Mouse (Mus musculus): ENCODE measurements around the gene Ttll9.

Ttll9 gene

DNA sequence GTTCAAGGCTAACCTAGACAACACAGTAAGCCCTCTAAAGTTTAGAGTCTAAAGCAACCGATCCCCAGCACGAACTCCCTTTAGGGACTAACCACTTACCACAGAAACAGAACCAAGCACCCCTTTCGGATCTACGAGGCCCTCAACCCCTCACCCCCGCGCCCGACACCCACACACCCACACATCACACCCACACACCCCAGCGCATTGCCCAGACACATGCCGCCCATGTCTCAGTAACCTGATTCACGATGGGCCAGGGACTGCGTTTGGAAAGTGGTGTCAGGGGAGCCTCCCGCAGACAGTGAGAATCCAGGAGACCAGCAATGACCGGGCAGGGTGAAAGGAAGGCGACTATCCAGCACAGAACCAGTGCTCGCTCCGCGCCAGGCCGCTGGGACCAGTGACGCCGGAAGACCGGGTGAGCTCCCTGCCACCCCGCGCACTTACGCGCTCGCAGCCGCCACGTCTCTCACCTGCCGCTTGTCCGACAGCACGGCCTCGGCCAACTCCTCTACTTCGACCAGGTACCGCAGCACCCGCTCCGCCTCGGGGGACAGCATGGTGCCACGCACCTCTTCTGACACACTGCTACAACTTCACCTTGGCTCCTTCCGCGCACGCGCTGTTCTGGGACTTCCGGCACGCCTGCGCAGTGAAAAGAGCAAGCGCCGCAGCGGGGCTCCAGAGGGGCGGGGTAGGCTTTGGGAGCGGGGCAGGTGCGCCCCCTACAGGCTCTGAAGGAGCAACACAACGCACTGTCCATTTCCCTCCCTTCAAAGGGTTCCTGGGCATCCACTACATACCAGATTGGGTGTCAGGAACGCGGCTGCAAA lies 52.7 kb downstream of the Ttll9 start, which contains the start of gene Pdrg1:
TSS of gene Pdrg1 (minus strand) at position 670 of the 836 bp plus-strand sequence.
- peak; percentile 96 for DNase-seq

GRCm38 (mm10) chr2:153015804-153016203 lies 53.5 kb downstream of the Ttll9 start:
- DNase-seq = peak; percentile 37

DNA sequence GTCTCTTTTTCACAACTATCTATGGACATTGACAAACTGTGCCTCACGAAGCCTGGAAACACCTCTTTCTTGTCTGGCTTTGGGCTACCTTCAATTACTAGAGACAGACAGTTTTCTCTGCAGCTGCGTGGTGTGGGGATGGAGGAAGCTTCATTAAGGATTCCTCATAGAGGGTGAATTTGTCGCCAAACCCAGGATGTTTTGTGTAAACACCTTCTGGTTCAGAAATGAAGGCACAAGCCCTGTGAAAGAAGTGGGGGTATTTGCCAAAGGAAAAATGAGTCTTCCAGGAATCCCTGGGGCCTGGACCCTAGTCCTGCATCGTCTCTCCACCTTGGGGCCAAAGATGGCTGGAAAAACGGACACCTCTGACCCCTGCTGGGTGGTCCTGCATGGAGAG lies 54.5 kb downstream of the Ttll9 start:
- no peak for DNase-seq

- DNase-seq = no peak
Observed at GRCm38 (mm10) chr2:153019355-153019754, 57.1 kb downstream of the Ttll9 start.

DNA sequence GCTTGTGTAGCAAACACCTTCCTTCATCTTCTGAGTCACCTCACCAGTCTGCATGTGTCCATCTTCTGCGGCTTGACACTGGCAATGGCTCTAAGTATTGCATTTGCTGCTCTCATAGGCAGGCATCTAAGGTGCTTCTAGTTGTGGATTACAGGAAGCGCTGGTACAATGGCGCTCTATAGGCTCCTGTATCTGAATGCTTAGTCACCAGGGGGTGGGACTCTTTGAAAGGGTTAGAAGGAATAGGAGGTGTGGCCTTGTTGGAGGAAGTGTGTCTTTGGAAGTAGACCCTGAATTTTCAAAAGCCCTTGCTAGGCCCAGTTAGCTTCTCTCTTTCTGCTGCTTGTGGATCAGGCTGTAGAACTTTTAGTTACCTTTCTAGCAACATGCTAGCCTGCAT lies 58.9 kb downstream of the Ttll9 start:
- no peak for DNase-seq

- DNase-seq = no peak
Observed at GRCm38 (mm10) chr2:153022855-153023254, 60.6 kb downstream of the Ttll9 start.

DNA sequence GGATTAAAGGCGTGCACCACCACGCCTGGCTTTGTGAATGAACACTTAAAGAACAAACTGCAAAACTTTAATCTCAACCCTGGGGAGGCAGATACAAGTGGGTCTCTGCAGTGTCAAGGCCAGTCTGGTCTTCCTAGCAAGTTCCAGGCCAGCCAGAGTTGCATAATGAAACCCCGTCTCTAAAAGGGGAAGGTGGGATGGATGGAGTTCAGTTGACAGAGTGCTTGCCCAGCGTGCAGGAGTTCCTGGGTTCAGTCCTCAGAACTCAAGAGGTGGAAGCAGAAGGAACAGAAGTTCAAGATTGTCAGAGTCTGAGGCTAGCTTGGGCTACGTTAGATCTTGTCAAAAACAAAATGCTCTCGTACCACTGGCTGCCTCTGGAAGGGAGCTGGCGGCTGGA lies 63.8 kb downstream of the Ttll9 start:
- DNase-seq = no peak

DNA sequence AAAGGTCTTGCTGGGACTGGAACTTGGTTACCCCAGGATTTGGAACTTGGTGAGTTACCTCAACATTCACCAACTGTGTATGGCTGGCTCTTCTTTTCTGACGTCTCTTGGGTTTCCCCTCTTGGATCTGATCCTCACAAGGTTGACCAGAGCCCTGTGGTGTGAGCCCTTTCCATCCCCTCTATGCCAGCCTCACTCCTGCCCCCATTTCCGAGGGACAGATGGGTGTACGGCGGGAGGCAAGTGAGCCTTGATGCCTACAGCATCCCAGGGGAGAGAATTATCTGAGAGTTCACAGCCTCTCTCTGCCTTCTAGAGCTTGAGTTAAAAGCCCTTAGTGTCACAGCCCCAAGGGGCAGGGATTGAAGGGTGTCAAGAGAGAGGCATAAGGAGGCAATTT lies 65.2 kb downstream of the Ttll9 start:
- DNase-seq = no peak

- DNase-seq = no peak
Observed at GRCm38 (mm10) chr2:153030422-153030821, 68.1 kb downstream of the Ttll9 start.

DNA sequence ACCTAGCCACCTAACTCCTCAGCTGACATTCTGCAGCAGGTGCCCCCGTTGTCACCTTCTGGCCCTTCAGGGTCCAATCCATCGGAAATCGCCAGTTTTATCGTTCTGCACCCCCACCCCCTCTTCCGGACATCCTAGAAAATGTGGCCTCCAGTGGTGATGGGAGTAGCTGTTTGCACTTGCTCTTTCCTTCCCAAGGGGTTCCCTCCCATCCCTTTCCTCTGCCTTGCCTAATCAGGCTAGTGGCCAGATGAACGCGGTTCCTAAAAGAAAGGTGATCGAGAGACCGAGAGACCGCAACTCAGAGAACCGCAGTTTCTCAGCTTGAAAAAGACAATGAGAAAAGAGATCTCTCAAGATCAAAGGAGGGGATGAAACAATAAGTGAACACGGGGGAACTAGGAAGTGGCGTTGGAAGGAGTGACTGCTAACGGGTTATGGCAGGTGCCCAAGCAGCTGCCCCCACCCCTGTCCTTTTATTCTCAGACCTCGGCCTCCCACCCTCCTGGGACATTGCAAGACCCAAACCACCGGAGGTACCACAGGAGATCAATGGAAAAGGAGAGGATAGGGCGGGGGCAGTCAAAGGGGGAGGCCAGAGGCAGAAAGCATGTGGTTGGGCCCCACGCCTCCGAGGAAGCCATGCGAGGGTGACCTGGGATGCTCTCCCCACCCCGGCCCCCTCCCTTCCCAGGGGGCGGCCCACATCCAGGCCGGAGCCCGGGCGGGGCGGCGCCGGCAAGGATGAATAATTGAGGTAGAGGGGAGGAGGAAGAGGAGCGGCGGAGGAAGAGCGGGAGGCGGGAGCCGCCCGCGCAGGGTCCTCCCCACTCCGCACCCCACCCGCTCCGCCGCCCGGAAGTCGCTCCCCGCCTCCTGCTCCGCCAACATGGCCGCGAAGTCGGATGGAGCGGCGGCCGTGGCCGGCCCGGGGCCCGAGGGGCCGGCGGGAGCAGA lies 69.1 kb downstream of the Ttll9 start, which contains the start of gene Xkr7:
TSS of gene Xkr7 (plus strand) at position 727 of the 957 bp plus-strand sequence.
- peak; percentile 69 for DNase-seq

DNA sequence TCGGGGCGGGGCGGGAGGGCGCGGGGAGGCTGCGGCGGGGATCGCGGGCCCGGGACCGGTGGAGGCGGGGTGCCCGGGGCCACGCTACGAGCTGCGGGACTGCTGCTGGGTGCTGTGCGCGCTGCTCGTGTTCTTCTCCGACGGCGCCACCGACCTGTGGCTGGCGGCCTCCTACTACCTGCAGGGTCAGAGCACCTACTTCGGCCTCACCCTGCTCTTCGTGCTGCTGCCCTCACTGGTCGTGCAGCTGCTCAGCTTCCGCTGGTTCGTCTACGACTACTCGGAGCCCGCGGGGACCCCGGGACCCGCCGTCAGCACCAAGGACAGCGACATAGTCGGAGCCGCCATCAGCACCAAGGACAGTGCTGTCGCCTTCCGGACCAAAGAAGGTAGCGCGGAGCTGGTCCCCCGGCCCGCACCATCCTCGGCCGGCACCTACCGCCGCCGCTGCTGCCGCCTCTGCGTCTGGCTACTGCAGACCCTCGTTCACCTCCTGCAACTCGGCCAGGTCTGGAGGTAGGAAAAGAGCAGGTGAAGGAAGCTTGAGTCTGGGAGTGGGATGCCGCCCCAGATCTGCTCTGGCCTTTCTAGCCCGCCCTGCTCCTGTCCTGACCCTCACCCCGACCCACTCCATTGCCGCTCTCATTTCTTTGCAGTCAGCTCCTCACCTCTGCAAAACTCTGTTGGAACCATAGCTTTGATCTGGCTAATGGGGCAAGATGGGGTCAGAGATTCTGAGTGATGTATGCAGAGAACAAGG lies 70.0 kb downstream of the Ttll9 start:
- DNase-seq = peak; percentile 74

DNA sequence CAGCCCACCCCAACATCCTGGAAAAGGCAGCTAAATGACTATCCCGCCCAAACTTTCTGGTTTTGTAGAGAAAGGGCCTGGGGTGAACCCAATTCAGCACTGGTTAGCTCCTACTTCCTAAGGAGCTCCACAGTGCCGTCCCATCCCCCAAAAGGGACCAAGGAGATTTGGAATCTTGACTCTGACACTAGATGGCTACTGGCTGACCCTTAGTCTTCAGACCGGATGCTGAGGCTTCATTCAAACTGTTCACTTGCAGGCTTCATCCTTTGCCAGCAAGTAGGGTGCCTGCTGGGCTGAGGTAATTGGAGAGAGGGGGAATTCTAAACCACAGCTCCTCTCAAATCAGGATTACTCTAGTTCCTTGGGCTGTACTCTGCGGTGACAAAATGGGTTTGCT lies 70.7 kb downstream of the Ttll9 start:
- DNase-seq = no peak

GRCm38 (mm10) chr2:153033545-153034230 lies 71.4 kb downstream of the Ttll9 start:
- no peak for DNase-seq

- DNase-seq = no peak
Observed at GRCm38 (mm10) chr2:153036690-153037089, 74.4 kb downstream of the Ttll9 start.

GRCm38 (mm10) chr2:153043886-153044285 lies 81.6 kb downstream of the Ttll9 start:
- peak; percentile 31 for DNase-seq

GRCm38 (mm10) chr2:153045884-153046299 lies 83.6 kb downstream of the Ttll9 start:
- peak; percentile 51 for DNase-seq

DNA sequence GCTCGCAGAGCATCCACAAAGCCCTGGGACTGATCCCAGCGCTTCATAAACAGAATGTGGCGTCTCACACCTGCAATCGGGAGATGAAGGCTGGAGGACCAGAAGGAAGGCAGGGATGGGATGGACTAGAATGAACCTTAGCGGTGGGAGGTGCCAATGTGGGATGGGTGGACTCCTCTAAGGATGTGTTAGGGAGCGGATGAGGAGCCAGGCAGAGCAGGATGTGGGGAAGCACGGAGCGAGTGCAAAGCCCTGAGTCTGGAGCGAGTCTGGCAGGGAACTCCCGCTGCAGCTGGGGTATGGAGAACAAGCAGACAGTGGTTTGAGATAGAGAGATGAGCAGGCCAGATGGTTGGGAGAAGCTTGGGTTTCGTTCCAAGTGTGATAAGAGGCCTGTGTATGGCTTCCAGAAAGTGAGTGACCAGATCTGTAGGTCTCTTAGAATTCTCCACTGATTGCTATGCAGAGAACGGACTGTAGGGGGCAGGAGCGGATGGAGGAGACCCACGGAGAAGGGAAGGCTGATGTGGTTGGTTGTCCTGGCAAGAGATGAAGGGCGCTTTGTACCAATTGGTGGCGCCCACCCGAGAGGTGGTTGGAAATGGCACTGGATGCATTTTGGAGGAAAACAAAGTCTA lies 85.7 kb downstream of the Ttll9 start:
- DNase-seq = peak; percentile 64

- DNase-seq = no peak
Observed at GRCm38 (mm10) chr2:153049288-153049996, 87.2 kb downstream of the Ttll9 start.

- no peak for DNase-seq
Observed at GRCm38 (mm10) chr2:153049997-153050358, 87.7 kb downstream of the Ttll9 start.

DNA sequence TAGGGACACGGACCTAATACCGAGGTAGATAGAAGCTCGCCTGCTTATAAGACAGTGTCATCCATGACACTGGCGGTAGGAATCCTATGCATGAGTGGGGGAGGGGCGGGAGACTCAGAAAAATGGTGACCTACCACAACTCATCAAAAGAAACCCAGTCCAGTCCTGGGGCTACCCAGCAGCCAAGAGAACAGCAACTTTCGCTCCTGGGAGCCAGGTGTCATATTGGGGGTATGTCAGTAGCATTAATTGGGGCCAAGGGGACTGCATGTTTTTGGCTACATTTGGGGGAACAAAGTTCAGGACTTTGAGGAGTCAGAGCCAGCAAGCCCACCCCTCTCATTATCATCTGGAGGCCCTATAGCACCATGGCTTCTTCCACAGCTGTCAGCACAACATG lies 88.8 kb downstream of the Ttll9 start:
- no peak for DNase-seq

DNA sequence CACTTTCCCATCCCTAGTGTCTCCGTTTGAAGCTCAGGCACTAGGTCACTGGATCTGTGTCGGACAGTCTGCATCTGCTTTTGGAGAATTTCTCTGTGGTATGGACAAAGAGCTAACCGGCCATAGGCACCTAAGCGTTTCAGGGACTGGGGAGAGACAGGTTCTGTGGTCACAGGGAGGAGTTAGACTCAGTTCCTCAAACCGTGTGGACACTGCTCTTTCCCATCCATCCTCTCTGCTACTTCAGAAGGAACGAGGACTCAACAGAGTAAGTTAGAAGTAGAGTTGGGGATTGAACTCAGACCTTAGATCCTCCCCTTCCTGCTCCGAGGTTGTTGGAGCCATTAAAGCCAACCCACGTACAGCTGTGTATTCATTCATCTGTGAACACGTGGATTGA lies 89.3 kb downstream of the Ttll9 start:
- DNase-seq = no peak
